Comparison of ENCODE assay signal across 17 mouse cellular contexts in genomic region chr1:164284007-164284406, GRCm38 (mm10). TPM values are rescaled to one million over a fixed set of nuclear protein-coding genes. Genes with fewer than 3 reads are reported as not detected.
DNase-seq lines count a peak whose midpoint lies in the region; ATAC-seq lines count a peak whose summit lies in the region.
"Had no signal": no experiment of that assay in that cellular context is flagged by ENCODE, and none has a peak within 500 bp of the region (broad histone marks: within the 10 kb centered on the region; RNA-seq: fewer than 3 reads in every experiment).

No protein-coding gene starts in this region.

- DNase-seq in urinary bladder, postnatal 14 days (ENCODE audit: low spot score), result no peak
- no peak for DNase-seq in right cerebral cortex, adult 2 months (ENCODE audit: low spot score in 2 of 2)
- DNase-seq: adrenal gland, adult 2 months; adrenal gland, adult 8-10 months; adrenal gland, postnatal 10 days; adrenal gland, postnatal 14 days; adrenal gland, postnatal 25 days; adrenal gland, postnatal 36 days; B cell, adult 2 months; cerebellum, adult 11 months; cerebellum, adult 11-12 months; cerebellum, adult 18-20 months had no signal

- peak; percentile 66 for ATAC-seq in granulocyte monocyte progenitor cell, adult 5-6 weeks (replicated peaks; ENCODE audit: poor library complexity, severe bottlenecking)
- ATAC-seq in megakaryocyte, adult 5-6 weeks (ENCODE audit: poor library complexity, severe bottlenecking), result peak; percentile 59
- ATAC-seq: activated CD4-positive, CD25-positive, alpha-beta regulatory T cell, adult 4 months; CD4-positive, CD25-positive, alpha-beta regulatory T cell, adult 4 months; Patski had no signal

RNA-seq across cellular contexts. Expression of gene Ccdc181, which starts 8.6 kb away (rescaled TPM):
- total RNA-seq in granulocyte monocyte progenitor cell, adult 5-6 weeks (2014; fragmentation: Nextera tagmentation), result 5.5 and 6.1 TPM in 2 replicates
- 23.0 and 25.3 TPM in 2 replicates for total RNA-seq in granulocyte monocyte progenitor cell, adult 5-6 weeks (2017)
- total RNA-seq in megakaryocyte, adult 5-6 weeks (2015), result 4.4 and 6.7 TPM in 2 replicates
- 11.9 and 13.8 TPM in 2 replicates for total RNA-seq in megakaryocyte, adult 5-6 weeks (2017)

RNA-seq across cellular contexts. Expression of gene Nme7, which starts 19.9 kb away (rescaled TPM):
- 13.1 and 23.5 TPM in 2 replicates for total RNA-seq in granulocyte monocyte progenitor cell, adult 5-6 weeks (2014; fragmentation: Nextera tagmentation)
- 43.2 and 53.0 TPM in 2 replicates for total RNA-seq in granulocyte monocyte progenitor cell, adult 5-6 weeks (2017)
- 15.5 and 16.0 TPM in 2 replicates for total RNA-seq in megakaryocyte, adult 5-6 weeks (2015)
- total RNA-seq in megakaryocyte, adult 5-6 weeks (2017), result 19.6 and 21.6 TPM in 2 replicates

RNA-seq across cellular contexts. Expression of gene Blzf1, which starts 23.3 kb away (rescaled TPM):
- total RNA-seq in granulocyte monocyte progenitor cell, adult 5-6 weeks (2014; fragmentation: Nextera tagmentation), result 15.6 and 30.9 TPM in 2 replicates
- total RNA-seq in granulocyte monocyte progenitor cell, adult 5-6 weeks (2017), result 36.2 and 44.7 TPM in 2 replicates
- 17.9 and 20.7 TPM in 2 replicates for total RNA-seq in megakaryocyte, adult 5-6 weeks (2015)
- 27.9 and 28.3 TPM in 2 replicates for total RNA-seq in megakaryocyte, adult 5-6 weeks (2017)

RNA-seq across cellular contexts. Expression of gene Slc19a2, which starts 35.2 kb away (rescaled TPM):
- 6.3 and 10.0 TPM in 2 replicates for total RNA-seq in granulocyte monocyte progenitor cell, adult 5-6 weeks (2014; fragmentation: Nextera tagmentation)
- 5.1 and 9.6 TPM in 2 replicates for total RNA-seq in granulocyte monocyte progenitor cell, adult 5-6 weeks (2017)
- 6.1 and 6.8 TPM in 2 replicates for total RNA-seq in megakaryocyte, adult 5-6 weeks (2015)
- total RNA-seq in megakaryocyte, adult 5-6 weeks (2017), result 3.0 and 4.5 TPM in 2 replicates
